In the genomic region with DNA sequence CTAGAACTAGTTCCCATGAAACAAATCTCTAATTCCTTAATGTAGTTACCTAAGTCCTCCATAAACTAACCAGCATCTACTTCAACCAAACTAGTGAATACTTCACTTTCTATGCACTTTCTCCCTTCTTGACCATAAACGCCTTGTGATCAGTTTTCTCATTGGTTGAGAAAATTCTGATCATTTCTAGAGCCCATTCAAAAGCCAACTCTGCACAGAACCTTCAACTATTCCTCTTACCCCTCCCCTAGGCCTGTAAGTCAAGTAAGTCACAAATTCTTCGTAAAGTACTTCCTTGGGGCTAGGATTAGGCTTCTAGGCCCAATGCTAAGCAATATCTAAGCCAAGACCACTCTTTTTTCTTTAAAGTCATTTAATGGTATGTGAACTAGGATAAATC, we compare ENCODE assay signal across 9 mouse cellular contexts. TPM values are rescaled to one million over a fixed set of nuclear protein-coding genes. Genes with fewer than 3 reads are reported as not detected.
A peak's percentile ranks its signal among the peaks of the same experiment; 100 is the strongest.
DNase-seq lines count a peak whose midpoint lies in the region; ATAC-seq lines count a peak whose summit lies in the region.
"Had no signal": no experiment of that assay in that cellular context is flagged by ENCODE, and none has a peak within 500 bp of the region (broad histone marks: within the 10 kb centered on the region; RNA-seq: fewer than 3 reads in every experiment).

No protein-coding gene starts in this region.

- H3K9me3 ChIP-seq in kidney, embryonic 15.5 days (replicated peaks): no peaks in the 10 kb centered on the region
- no peaks in the 10 kb centered on the region for H3K9me3 ChIP-seq in hindbrain, embryonic 12.5 days (replicated peaks)
- no peaks in the 10 kb centered on the region for H3K9me3 ChIP-seq in midbrain, embryonic 13.5 days

- peak overlapping the region; percentile 72 for H3K4me2 ChIP-seq in kidney, embryonic 15.5 days
- H3K4me2 ChIP-seq in hindbrain, embryonic 12.5 days (replicated peaks): peak overlapping the region; percentile 77
- H3K4me2 ChIP-seq in midbrain, embryonic 13.5 days (replicated peaks): peak overlapping the region; percentile 79

- H3K4me1 ChIP-seq in kidney, embryonic 15.5 days: peaks cover 23% of the 10 kb centered on the region
- H3K4me1 ChIP-seq in hindbrain, embryonic 12.5 days: peaks cover 14% of the 10 kb centered on the region
- peaks cover 25% of the 10 kb centered on the region for H3K4me1 ChIP-seq in midbrain, embryonic 13.5 days (replicated peaks)

- intact Hi-C loops in gastrocnemius, postnatal 14 days (cut with DNase I; ENCODE audit: low total_unique reads): no loop called here

- no peaks in the 10 kb centered on the region for H3K27me3 ChIP-seq in kidney, embryonic 15.5 days
- no peaks in the 10 kb centered on the region for H3K27me3 ChIP-seq in hindbrain, embryonic 12.5 days
- H3K27me3 ChIP-seq in midbrain, embryonic 13.5 days: no peaks in the 10 kb centered on the region

- H3K36me3 ChIP-seq in kidney, embryonic 15.5 days: peaks cover 14% of the 10 kb centered on the region
- H3K36me3 ChIP-seq in hindbrain, embryonic 12.5 days: peaks cover 6% of the 10 kb centered on the region
- H3K36me3 ChIP-seq in midbrain, embryonic 13.5 days: peaks cover 10% of the 10 kb centered on the region

- H3K27ac ChIP-seq in kidney, embryonic 15.5 days: peak overlapping the region; percentile 91
- H3K27ac ChIP-seq in hindbrain, embryonic 12.5 days: no peak overlapping the region
- H3K27ac ChIP-seq in midbrain, embryonic 13.5 days: no peak overlapping the region

- 13% methylated on average over 2 of the region's 2 CpGs for WGBS in kidney, embryonic 15.5 days
- 22% methylated on average over 2 of the region's 2 CpGs for WGBS in hindbrain, embryonic 12.5 days
- WGBS in midbrain, embryonic 13.5 days: 14% methylated on average over 2 of the region's 2 CpGs

- H3K9ac ChIP-seq in kidney, embryonic 15.5 days: peak overlapping the region; percentile 73
- peak overlapping the region; percentile 89 for H3K9ac ChIP-seq in hindbrain, embryonic 12.5 days
- peak overlapping the region; percentile 91 for H3K9ac ChIP-seq in midbrain, embryonic 13.5 days (replicated peaks)

- ATAC-seq in kidney, embryonic 15.5 days (replicated peaks; ENCODE audit: low FRiP score): no peak
- no peak for ATAC-seq in hindbrain, embryonic 12.5 days (ENCODE audit: low FRiP score)
- ATAC-seq in midbrain, embryonic 13.5 days: no peak

- peak overlapping the region; percentile 72 for H3K4me3 ChIP-seq in kidney, embryonic 15.5 days (replicated peaks)
- H3K4me3 ChIP-seq in hindbrain, embryonic 12.5 days: peak overlapping the region; percentile 75
- peak overlapping the region; percentile 95 for H3K4me3 ChIP-seq in midbrain, embryonic 13.5 days (replicated peaks)

- no peak for DNase-seq in kidney, postnatal 10 days
- DNase-seq in R1 (ENCODE audit: low read depth, low spot score): peak; percentile 58
- no peak for DNase-seq in spleen, postnatal 36 days (ENCODE audit: low spot score in 2 of 2)
- no peak for DNase-seq in gastrocnemius, postnatal 14 days
- no peak for DNase-seq in ovary, postnatal 14 days (ENCODE audit: low spot score)
- DNase-seq: adrenal gland, postnatal 14 days had no signal

RNA-seq across cellular contexts. Expression of gene Eif2s2, which starts 1.1 kb away (rescaled TPM):
- 93.7 and 97.8 TPM in 2 replicates for polyA plus RNA-seq in kidney, embryonic 15.5 days (2015; fragmentation: Nextera tagmentation; extraction: Ambion mirVana)
- polyA plus RNA-seq in hindbrain, embryonic 12.5 days (2016; fragmentation: Nextera tagmentation; extraction: Ambion mirVana): 93.1 and 98.1 TPM in 2 replicates
- 84.0 and 88.6 TPM in 2 replicates for polyA plus RNA-seq in midbrain, embryonic 13.5 days (2015; fragmentation: Nextera tagmentation; extraction: Ambion mirVana)
- 100 to 1,000 TPM in 1 of 2 experiments, 10 to 100 TPM in 1; 94.5 to 106 TPM for total RNA-seq in gastrocnemius, postnatal 14 days (2021)
